Mouse (Mus musculus) hindbrain, embryonic 12.5 days (tissue): Measurements from ENCODE around the gene Rnf4. TPM values are rescaled to one million over a fixed set of nuclear protein-coding genes. Genes with fewer than 3 reads are reported as not detected.

Experiments
- ATAC-seq: fragments of 200-750 bp; cut with Nextera tagmentation; 2 replicates; pipeline ENCODE4 v1.8.0; 2017; ENCODE audit warnings: moderate TSS enrichment; ENCODE audit not compliant: low FRiP score
- H3K27ac ChIP-seq: fragments of 300-500 bp; sonication (generic); 2 replicates; pipeline ENCODE4 v1.5.1; 2016; ENCODE audit warnings: mild to moderate bottlenecking
- H3K27me3 ChIP-seq: fragments of 300-500 bp; sonication (generic); 2 replicates; pipeline ENCODE4 v1.6.1; 2016; ENCODE audit warnings: mild to moderate bottlenecking
- H3K36me3 ChIP-seq: fragments of 300-500 bp; sonication (generic); 2 replicates; pipeline ENCODE4 v1.6.1; 2016; ENCODE audit warnings: mild to moderate bottlenecking
- H3K4me1 ChIP-seq: fragments of 300-500 bp; sonication (generic); 2 replicates; pipeline ENCODE4 v1.6.1; 2016
- H3K4me2 ChIP-seq: fragments of 300-500 bp; sonication (generic); replicated peaks from 2 replicates; pipeline ENCODE4 v1.6.1; 2016; ENCODE audit warnings: mild to moderate bottlenecking
- H3K4me3 ChIP-seq: fragments of 300-500 bp; sonication (generic); 2 replicates; pipeline ENCODE4 v1.5.1; 2016; ENCODE audit warnings: mild to moderate bottlenecking
- H3K9ac ChIP-seq: fragments of 300-500 bp; sonication (generic); 2 replicates; pipeline ENCODE4 v1.6.1; 2016; ENCODE audit warnings: mild to moderate bottlenecking, moderate library complexity
- H3K9me3 ChIP-seq: fragments of 300-500 bp; sonication (generic); replicated peaks from 2 replicates; pipeline ENCODE4 v1.6.1; 2016; ENCODE audit warnings: mild to moderate bottlenecking
- WGBS: fragments of 180-500 bp; shearing (Covaris S2); methylation state at CpG from one replicate; pipeline ENCODE4 v1.1.7; 2016; 5-methylcytosine and 5-hydroxymethylcytosine counted together
- polyA plus RNA-seq: library from polyadenylated mRNA; unstranded; fragments of >200 nt; fragmentation: Nextera tagmentation; extraction: Ambion mirVana; gene quantifications from 2 replicates; pipeline ENCODE4 v1.2.1, GENCODE M21; 2016

Rnf4 gene
- polyA plus RNA-seq, 1 experiment from 2014 or later, result 158 TPM

- Histone ChIP-seq H3K27ac (no peak overlapping the region), H3K4me3 (no peak overlapping the region), H3K27me3 (no peaks in the 10 kb centered on the region), H3K36me3 (no peaks in the 10 kb centered on the region), H3K9me3 (no peaks in the 10 kb centered on the region), H3K4me2 (no peak overlapping the region), H3K9ac (no peak overlapping the region), H3K4me1 (peaks cover 3% of the 10 kb centered on the region; the same call in 1 of the 2 replicates)
- WGBS, result 97% methylated on average over 8 of the region's 8 CpGs
- ATAC-seq, result no peak
Measured at GRCm38 (mm10) chr5:34393251-34393650, 57.2 kb downstream of the Rnf4 start.

GRCm38 (mm10) chr5:34395347-34395746 is 59.3 kb downstream of the Rnf4 start:
- H3K9ac ChIP-seq, result no peak overlapping the region
- no peaks in the 10 kb centered on the region for H3K27me3 ChIP-seq
- H3K4me3 ChIP-seq, result no peak overlapping the region
- no peak for ATAC-seq
- 95% methylated on average over 1 of the region's 1 CpGs for WGBS
- no peak overlapping the region for H3K27ac ChIP-seq
- H3K4me2 ChIP-seq, result no peak overlapping the region
- peaks cover 3% of the 10 kb centered on the region; the same call in 1 of the 2 replicates for H3K4me1 ChIP-seq
- no peaks in the 10 kb centered on the region for H3K36me3 ChIP-seq
- no peaks in the 10 kb centered on the region for H3K9me3 ChIP-seq

GRCm38 (mm10) chr5:34395850-34396540 is 59.9 kb downstream of the Rnf4 start:
- no peak overlapping the region for H3K4me3 ChIP-seq
- H3K9me3 ChIP-seq, result no peaks in the 10 kb centered on the region
- no peak overlapping the region for H3K9ac ChIP-seq
- H3K27ac ChIP-seq, result no peak overlapping the region
- H3K36me3 ChIP-seq, result no peaks in the 10 kb centered on the region
- WGBS, result 91% methylated on average over 2 of the region's 2 CpGs
- H3K4me1 ChIP-seq, result peaks cover 3% of the 10 kb centered on the region; the same call in 1 of the 2 replicates
- no peak for ATAC-seq
- H3K27me3 ChIP-seq, result no peaks in the 10 kb centered on the region
- H3K4me2 ChIP-seq, result no peak overlapping the region

- H3K36me3 ChIP-seq, result no peaks in the 10 kb centered on the region
- no peak overlapping the region for H3K4me2 ChIP-seq
- peaks cover 3% of the 10 kb centered on the region; the same call in 1 of the 2 replicates for H3K4me1 ChIP-seq
- no peak overlapping the region for H3K9ac ChIP-seq
- ATAC-seq, result no peak
- no peak overlapping the region for H3K27ac ChIP-seq
- no peaks in the 10 kb centered on the region for H3K27me3 ChIP-seq
- WGBS, result 93% methylated on average over 2 of the region's 2 CpGs
- H3K4me3 ChIP-seq, result no peak overlapping the region
- H3K9me3 ChIP-seq, result no peaks in the 10 kb centered on the region
Measured at GRCm38 (mm10) chr5:34397866-34398265, 61.8 kb downstream of the Rnf4 start.

- peaks cover 3% of the 10 kb centered on the region; the same call in 1 of the 2 replicates for H3K4me1 ChIP-seq
- H3K27me3 ChIP-seq, result no peaks in the 10 kb centered on the region
- H3K27ac ChIP-seq, result no peak overlapping the region
- H3K36me3 ChIP-seq, result no peaks in the 10 kb centered on the region
- no peak overlapping the region for H3K9ac ChIP-seq
- H3K9me3 ChIP-seq, result no peaks in the 10 kb centered on the region
- no peak overlapping the region for H3K4me3 ChIP-seq
- no peak for ATAC-seq
- H3K4me2 ChIP-seq, result no peak overlapping the region
- WGBS, result 90% methylated on average over 1 of the region's 1 CpGs
Measured at GRCm38 (mm10) chr5:34398326-34398725, 62.2 kb downstream of the Rnf4 start.

Other genes with a start within 250 kb of the Rnf4 start
- gene Poln, start 166.8 kb upstream of the Rnf4 start, polyA plus RNA-seq, result 0.41 and 0.51 TPM in 2 replicates
- 33.5 and 33.8 TPM in 2 replicates for gene Haus3, start 166.8 kb upstream of the Rnf4 start, polyA plus RNA-seq
- gene Mxd4, start 148.6 kb upstream of the Rnf4 start, polyA plus RNA-seq, result 33.2 and 36.5 TPM in 2 replicates
- 2.9 and 4.1 TPM in 2 replicates for gene Zfyve28, start 47.8 kb upstream of the Rnf4 start, polyA plus RNA-seq
- gene Cfap99, start 47.7 kb upstream of the Rnf4 start, polyA plus RNA-seq, result 0.09 and 0.25 TPM in 2 replicates
- gene Fam193a, start 33.6 kb downstream of the Rnf4 start, polyA plus RNA-seq, result 16.0 and 17.8 TPM in 2 replicates
- 7.1 and 8.6 TPM in 2 replicates for gene Tnip2, start 177.7 kb downstream of the Rnf4 start, polyA plus RNA-seq
- gene Sh3bp2, start 189.5 kb downstream of the Rnf4 start, polyA plus RNA-seq, result 17.5 and 17.8 TPM in 2 replicates
- 223 and 226 TPM in 2 replicates for gene Add1, start 237.4 kb downstream of the Rnf4 start, polyA plus RNA-seq